Mouse (Mus musculus): ENCODE measurements around the gene Zbtb8a. TPM values are rescaled to one million over a fixed set of nuclear protein-coding genes. Genes with fewer than 3 reads are reported as not detected.
A peak's percentile ranks its signal among the peaks of the same experiment; 100 is the strongest.
"Not testable (repeated sequence)": the region's sequence is repeated elsewhere in the genome, so short reads cannot be mapped to it uniquely, and the experiment has no call there.

The Zbtb8a gene
- polyA plus RNA-seq, 1 experiment from 2014 or later, result 6.6 TPM

DNA sequence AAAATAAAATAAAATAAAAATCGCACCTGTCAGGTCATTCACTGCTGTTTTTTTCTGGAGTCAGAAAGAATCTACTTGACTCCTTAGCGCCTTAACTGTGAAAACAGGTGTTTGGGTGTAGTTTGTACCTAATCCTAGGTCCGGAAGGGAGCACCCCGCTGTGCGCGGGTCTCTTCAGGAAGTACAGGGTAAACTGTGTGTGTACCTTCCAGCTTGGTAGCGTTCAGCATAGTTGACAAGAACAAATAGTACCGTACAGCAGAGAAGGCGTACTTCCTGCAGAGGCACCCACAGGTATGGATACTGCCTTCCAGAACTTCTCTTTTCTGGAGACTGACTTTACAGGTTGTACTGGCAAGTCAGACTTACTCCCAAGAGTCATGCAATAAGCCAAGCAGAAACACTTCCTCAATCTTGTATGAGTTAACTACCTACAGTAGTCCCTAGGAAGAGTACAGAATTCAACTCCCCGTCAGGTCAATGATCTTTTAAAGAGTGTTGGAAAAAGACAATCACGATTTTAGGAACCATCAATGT lies 3.6 kb downstream of the Zbtb8a start:
- H3K4me3 ChIP-seq, result no peak overlapping the region
- peaks cover 17% of the 10 kb centered on the region for H3K4me1 ChIP-seq
- H3K27ac ChIP-seq (replicated peaks), result no peak overlapping the region
- H3K27me3 ChIP-seq (replicated peaks; ENCODE audit: low read depth, poor library complexity, severe bottlenecking), result peaks cover 58% of the 10 kb centered on the region
- no peaks in the 10 kb centered on the region for H3K9me3 ChIP-seq
- H3K36me3 ChIP-seq (replicated peaks), result no peaks in the 10 kb centered on the region
- no peak for DNase-seq (ENCODE audit: low spot score)
- WGBS, result 39% methylated on average over 11 of the region's 11 CpGs

DNA sequence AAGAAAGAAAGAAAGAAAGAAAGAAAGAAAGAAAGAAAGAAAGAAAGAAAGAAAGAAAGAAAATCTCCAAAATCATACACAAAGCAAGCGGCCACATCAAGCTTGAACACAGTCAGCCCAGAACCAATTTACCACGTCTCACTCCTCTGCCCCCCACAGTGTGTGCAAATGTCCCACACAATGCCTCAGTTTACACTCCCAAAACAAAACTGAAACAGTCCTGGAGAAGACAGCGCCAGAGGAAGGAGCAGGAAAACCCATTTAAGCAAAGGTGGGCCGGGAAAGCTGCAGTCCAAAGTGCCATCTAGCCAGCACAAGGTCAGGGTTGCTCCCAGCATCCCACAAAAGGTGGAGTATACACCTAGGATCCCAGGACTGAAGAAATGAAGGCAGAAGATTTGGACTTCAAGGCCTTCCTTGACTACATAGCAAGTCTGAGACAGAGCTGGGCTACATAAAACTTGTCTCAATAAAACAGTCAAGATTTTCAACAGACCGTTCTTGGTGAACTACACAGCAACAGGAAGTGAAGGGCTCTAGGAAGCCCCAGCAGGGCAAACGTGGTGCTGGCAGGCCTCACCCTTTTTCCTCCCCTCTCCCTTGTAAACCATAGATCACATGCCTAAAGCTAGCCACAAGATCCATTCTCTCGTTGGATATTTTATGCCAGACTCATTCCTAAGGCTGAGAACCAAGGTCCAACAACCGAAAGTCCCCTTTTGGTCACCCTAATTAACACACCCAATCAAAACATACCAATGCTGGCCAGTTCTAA lies 4.5 kb downstream of the Zbtb8a start:
- Histone ChIP-seq H3K9me3 (no peaks in the 10 kb centered on the region), H3K27ac (replicated peaks) (no peak overlapping the region), H3K36me3 (replicated peaks) (no peaks in the 10 kb centered on the region), H3K27me3 (replicated peaks; ENCODE audit: low read depth, poor library complexity, severe bottlenecking) (peaks cover 49% of the 10 kb centered on the region), H3K4me1 (peaks cover 17% of the 10 kb centered on the region), H3K4me3 (no peak overlapping the region)
- DNase-seq (ENCODE audit: low spot score), result no peak
- WGBS, result 43% methylated on average over 8 of the region's 8 CpGs

DNA sequence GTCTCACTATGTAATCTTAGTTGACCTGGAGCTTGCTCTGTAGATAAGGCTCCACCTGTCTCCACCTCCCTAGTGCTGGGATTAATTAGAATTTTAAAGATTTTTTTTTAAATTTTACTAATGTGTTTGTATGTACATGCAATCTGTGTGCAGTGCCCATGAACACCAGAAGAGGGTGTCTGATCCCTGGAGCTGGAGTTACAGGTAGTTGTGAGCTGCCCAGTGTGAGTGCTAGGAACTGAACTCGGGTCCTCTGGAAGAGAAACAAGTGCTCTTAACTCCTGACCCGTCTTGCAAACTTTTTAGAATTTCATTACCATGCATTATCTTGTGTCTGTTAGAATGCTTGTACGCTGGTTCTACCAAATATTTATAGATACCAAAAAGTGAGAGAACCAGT lies 6.5 kb downstream of the Zbtb8a start:
- Histone ChIP-seq H3K4me3 (no peak overlapping the region), H3K27me3 (replicated peaks; ENCODE audit: low read depth, poor library complexity, severe bottlenecking) (peaks cover 29% of the 10 kb centered on the region), H3K36me3 (replicated peaks) (no peaks in the 10 kb centered on the region), H3K27ac (replicated peaks) (no peak overlapping the region), H3K9me3 (no peaks in the 10 kb centered on the region), H3K4me1 (peaks cover 6% of the 10 kb centered on the region; the same call in 1 of the 2 replicates)
- WGBS, result 91% methylated on average over 3 of the region's 3 CpGs
- DNase-seq (ENCODE audit: low spot score), result no peak

DNA sequence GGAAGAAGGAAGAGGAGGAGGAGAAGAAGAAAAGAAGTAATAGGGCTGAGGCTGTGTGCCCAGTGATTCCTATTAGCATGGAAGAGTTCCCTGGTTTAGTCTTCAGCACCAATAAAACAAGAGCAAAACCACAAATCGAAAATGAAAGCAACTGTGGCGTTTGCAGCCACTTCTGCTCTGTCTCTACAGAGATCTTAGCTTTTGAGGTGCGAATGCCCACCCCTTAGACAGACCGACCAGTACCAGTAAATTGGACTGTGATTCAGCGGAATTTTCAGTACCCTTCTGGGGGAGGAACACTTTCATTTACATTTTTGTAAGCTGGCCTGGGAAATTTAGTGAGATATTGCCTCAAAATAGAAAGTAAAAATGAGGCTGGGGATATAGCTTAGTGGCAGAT lies 12.7 kb downstream of the Zbtb8a start:
- no peaks in the 10 kb centered on the region for H3K9me3 ChIP-seq
- no peak overlapping the region for H3K27ac ChIP-seq (replicated peaks)
- no peak overlapping the region for H3K4me3 ChIP-seq
- H3K27me3 ChIP-seq (replicated peaks; ENCODE audit: low read depth, poor library complexity, severe bottlenecking), result no peaks in the 10 kb centered on the region
- DNase-seq (ENCODE audit: low spot score), result no peak
- H3K36me3 ChIP-seq (replicated peaks), result 0 out of 2 replicates have a peak, but pooled peaks cover 2% of the 10 kb centered on the region
- no peaks in the 10 kb centered on the region for H3K4me1 ChIP-seq
- WGBS, result 91% methylated on average over 5 of the region's 5 CpGs

DNA sequence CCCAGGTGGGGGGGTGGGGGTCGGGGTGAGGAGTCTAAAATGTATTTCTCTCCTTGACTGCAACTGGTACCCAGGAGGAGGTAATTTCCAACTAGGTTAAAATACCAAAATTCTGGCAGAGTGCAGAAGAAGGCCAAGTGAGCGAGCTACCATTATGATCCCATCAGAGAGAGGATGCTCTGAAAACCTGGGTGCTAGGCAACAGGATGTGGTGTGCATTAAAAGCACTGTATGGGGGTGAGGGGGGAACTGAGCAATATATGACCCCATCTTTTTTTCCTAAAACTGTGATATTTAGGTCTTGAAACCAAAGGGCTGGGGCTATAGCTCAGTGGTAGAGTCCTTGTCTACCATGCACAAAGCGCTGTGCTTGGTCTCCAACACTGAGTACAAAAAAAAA lies 13.5 kb downstream of the Zbtb8a start:
- Histone ChIP-seq H3K9me3 (no peaks in the 10 kb centered on the region), H3K27me3 (replicated peaks; ENCODE audit: low read depth, poor library complexity, severe bottlenecking) (no peaks in the 10 kb centered on the region), H3K4me1 (no peaks in the 10 kb centered on the region), H3K36me3 (replicated peaks) (peaks cover 10% of the 10 kb centered on the region; the same call in 1 of the 2 replicates), H3K4me3 (no peak overlapping the region), H3K27ac (replicated peaks) (no peak overlapping the region)
- WGBS, result 83% methylated on average over 3 of the region's 3 CpGs
- no peak for DNase-seq (ENCODE audit: low spot score)

DNA sequence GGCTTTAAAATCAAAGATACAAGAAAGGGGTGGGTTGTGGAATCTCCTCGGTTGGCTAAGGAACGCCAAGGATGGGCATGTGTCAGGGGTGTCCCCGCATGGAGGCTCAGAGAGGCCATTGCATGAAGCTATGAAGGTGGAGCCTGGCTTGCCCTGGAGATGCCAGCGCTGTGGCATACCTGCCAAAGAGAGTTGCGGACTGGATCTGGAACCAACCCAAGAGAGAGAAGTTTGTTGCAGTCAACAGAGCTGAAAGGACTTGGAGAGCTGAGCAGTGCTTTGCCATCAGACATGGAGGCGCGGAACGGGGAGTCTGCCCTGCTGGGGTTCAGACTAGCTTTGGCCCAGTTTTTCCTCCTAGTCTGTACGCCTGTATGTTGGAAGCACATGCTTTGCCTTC lies 14.5 kb downstream of the Zbtb8a start:
- no peak for DNase-seq (ENCODE audit: low spot score)
- no peaks in the 10 kb centered on the region for H3K27me3 ChIP-seq (replicated peaks; ENCODE audit: low read depth, poor library complexity, severe bottlenecking)
- 94% methylated on average over 9 of the region's 9 CpGs for WGBS
- no peak overlapping the region for H3K4me3 ChIP-seq
- no peak overlapping the region for H3K27ac ChIP-seq (replicated peaks)
- H3K36me3 ChIP-seq (replicated peaks), result peaks cover 11% of the 10 kb centered on the region; the same call in 1 of the 2 replicates
- no peaks in the 10 kb centered on the region for H3K9me3 ChIP-seq
- no peaks in the 10 kb centered on the region for H3K4me1 ChIP-seq

DNA sequence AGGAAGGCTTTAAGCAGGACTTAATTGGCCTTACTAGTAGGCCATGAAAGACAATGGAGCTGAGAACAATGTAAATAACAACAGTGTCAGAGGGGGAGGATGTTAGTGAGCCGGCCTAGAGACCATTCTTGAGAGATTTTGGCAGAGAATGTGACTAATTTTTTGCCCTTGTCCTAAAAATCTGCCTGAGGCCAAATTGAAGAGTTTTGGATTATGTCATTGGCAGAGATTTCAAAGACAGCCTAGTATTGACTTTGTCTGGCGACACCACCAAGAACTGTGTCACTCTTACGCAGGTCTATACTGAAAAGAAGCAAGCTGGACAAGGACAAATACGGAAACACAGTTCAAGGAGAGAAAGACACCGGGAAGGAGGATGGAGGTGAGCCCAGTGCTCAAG lies 15.1 kb downstream of the Zbtb8a start:
- 76% methylated on average over 5 of the region's 5 CpGs for WGBS
- Histone ChIP-seq H3K27ac (replicated peaks) (no peak overlapping the region), H3K27me3 (replicated peaks; ENCODE audit: low read depth, poor library complexity, severe bottlenecking) (no peaks in the 10 kb centered on the region), H3K4me3 (no peak overlapping the region), H3K9me3 (no peaks in the 10 kb centered on the region), H3K4me1 (no peaks in the 10 kb centered on the region), H3K36me3 (replicated peaks) (peaks cover 16% of the 10 kb centered on the region; the same call in 1 of the 2 replicates)
- DNase-seq (ENCODE audit: low spot score), result no peak

DNA sequence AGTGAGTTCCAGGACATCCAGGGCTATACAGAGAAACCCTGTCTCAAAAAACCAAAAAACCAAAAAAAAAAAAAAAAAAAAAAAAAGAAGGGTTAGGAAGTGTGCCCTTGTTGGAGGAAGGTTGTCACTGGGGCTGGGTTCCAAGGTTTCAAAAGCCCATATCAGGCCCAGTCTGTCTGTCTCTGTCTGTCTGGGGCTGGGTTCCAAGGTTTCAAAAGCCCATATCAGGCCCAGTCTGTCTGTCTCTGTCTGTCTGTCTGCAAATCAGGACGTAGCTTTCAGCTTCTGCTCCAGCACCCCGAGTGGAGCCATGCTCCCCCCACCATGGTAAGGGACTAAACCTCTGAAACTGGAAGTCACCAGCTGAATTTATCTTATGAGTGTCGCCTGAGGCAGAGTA lies 15.7 kb downstream of the Zbtb8a start:
- not testable (repeated sequence) for H3K27ac ChIP-seq (replicated peaks); H3K4me3 ChIP-seq; H3K9me3 ChIP-seq; DNase-seq (ENCODE audit: low spot score); H3K27me3 ChIP-seq (replicated peaks; ENCODE audit: low read depth, poor library complexity, severe bottlenecking); H3K4me1 ChIP-seq
- 79% methylated on average over 3 of the region's 3 CpGs for WGBS
- peaks cover 21% of the 10 kb centered on the region for H3K36me3 ChIP-seq (replicated peaks)

DNA sequence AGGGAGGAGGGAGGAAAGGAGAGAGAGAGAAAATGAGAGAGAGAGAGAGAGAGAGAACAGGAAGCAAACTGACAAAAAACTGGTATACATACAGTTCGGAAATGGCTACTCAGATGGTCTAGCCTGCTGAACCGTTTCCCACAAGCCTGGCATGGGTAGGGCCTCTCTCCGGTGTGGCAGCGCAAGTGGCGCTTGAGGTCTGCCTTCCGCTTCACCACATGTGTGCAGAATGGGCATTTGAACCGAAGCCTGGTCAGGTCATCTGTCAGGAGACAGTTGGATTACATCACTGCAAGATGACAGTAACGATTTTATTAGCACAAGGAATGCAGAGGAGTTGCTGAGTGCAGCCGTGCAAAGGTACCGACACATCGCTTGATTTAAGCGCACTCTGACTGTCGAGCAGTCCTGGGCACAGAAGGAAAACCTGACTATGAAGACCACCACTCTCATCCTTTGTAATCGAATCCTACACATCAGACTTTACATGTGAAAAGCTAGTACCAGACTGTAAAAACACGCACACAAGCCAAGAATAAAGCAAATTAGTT lies 20.2 kb downstream of the Zbtb8a start:
- WGBS, result 93% methylated on average over 15 of the region's 15 CpGs
- peaks cover 37% of the 10 kb centered on the region for H3K36me3 ChIP-seq (replicated peaks)

DNA sequence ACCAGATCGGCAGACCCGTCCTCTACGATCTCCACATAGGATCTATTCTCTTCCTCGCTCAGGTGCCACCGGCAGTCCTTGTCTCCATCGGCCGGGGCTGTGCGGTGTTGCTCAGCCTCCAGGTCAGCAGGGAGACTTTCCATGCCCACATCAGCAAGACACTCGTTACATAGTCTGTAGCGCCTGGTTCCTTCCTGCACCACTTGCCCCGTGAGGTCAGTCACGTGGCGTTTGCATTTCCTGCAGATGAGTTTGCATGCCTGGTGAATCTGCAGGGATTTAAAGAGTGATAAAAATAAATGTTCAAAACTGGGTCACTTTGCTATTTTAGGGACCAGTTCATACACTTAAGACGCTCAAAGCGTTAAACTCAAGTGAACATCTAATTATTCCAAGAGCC lies 23.7 kb downstream of the Zbtb8a start:
- Histone ChIP-seq H3K4me3 (no peak overlapping the region), H3K27me3 (replicated peaks; ENCODE audit: low read depth, poor library complexity, severe bottlenecking) (no peaks in the 10 kb centered on the region), H3K36me3 (replicated peaks) (peaks cover 26% of the 10 kb centered on the region), H3K9me3 (no peaks in the 10 kb centered on the region), H3K4me1 (no peaks in the 10 kb centered on the region), H3K27ac (replicated peaks) (no peak overlapping the region)
- WGBS, result 86% methylated on average over 15 of the region's 15 CpGs
- DNase-seq (ENCODE audit: low spot score), result no peak

More for the DNA sequence above, 20.2 kb downstream of the Zbtb8a start:
- H3K27ac ChIP-seq (replicated peaks), result no peak overlapping the region
- DNase-seq (ENCODE audit: low spot score), result no peak
- no peaks in the 10 kb centered on the region for H3K4me1 ChIP-seq
- no peak overlapping the region for H3K4me3 ChIP-seq
- H3K9me3 ChIP-seq, result no peaks in the 10 kb centered on the region
- no peaks in the 10 kb centered on the region for H3K27me3 ChIP-seq (replicated peaks; ENCODE audit: low read depth, poor library complexity, severe bottlenecking)

DNA sequence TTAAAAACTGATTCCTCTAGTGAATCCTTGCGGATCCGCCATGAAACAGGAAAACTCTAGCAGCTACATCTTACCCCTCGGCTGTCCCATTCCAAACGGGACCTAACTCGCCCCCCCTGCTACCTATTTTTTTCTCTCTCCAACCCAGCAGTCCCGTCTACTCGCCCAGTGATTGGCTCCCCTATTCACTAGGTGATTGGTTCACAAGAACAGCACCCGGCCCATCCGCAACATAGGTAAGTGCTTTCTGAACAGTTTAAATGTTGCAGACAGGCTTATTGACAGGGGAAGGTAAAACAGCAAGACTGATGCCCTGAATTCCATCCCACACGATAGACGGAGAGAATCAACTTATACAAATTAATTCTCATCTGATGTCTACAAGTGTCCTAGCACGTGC lies 24.7 kb downstream of the Zbtb8a start:
- no peak overlapping the region for H3K4me3 ChIP-seq
- H3K36me3 ChIP-seq (replicated peaks), result peaks cover 28% of the 10 kb centered on the region
- WGBS, result 89% methylated on average over 12 of the region's 12 CpGs
- no peak overlapping the region for H3K27ac ChIP-seq (replicated peaks)
- no peak for DNase-seq (ENCODE audit: low spot score)
- no peaks in the 10 kb centered on the region for H3K27me3 ChIP-seq (replicated peaks; ENCODE audit: low read depth, poor library complexity, severe bottlenecking)
- H3K9me3 ChIP-seq, result no peaks in the 10 kb centered on the region
- no peaks in the 10 kb centered on the region for H3K4me1 ChIP-seq

DNA sequence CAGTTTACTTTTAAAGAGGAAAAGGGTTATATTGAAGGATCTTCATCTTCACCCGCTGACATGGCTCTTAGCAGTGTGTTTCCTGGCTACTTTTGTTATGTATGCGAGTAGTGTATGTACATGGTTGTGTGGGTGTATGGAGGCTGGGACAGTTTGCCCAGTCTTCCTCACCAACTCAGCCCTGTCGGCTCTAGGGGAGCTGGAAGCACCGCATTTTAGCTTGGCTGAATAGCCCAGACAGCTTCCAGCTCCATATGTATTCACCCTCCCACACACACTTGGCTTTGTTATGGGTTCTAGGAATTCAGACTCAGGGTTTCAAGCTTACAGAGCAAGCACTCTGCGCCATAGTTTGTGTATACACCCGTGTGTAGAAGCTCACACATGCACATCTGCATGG lies 26.8 kb downstream of the Zbtb8a start:
- WGBS, result 79% methylated on average over 6 of the region's 6 CpGs
- Histone ChIP-seq H3K9me3 (no peaks in the 10 kb centered on the region), H3K4me1 (no peaks in the 10 kb centered on the region), H3K36me3 (replicated peaks) (peaks cover 30% of the 10 kb centered on the region), H3K27me3 (replicated peaks; ENCODE audit: low read depth, poor library complexity, severe bottlenecking) (no peaks in the 10 kb centered on the region), H3K4me3 (no peak overlapping the region), H3K27ac (replicated peaks) (no peak overlapping the region)
- no peak for DNase-seq (ENCODE audit: low spot score)

DNA sequence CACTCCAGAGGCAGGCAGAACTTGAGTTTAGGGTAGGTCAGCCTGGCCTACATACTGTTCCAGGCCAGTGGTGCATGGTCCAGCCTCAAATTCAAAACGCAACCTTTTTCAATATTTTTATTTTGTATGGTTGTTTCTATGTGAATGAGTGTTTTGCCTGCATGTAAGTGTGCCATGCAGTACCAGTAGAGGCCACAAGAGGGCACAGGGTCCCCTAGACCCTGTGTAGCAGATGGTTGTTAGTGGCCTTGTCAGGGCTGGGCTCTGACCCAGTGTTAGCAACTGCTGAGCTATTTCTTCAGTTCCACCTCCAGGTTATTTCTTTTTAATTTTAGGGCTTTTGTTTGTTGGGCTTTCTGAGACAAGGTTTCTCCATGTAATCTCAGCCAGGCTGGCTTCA lies 27.3 kb downstream of the Zbtb8a start:
- 5% methylated on average over 1 of the region's 1 CpGs for WGBS
- H3K27ac ChIP-seq (replicated peaks), result no peak overlapping the region
- H3K27me3 ChIP-seq (replicated peaks; ENCODE audit: low read depth, poor library complexity, severe bottlenecking), result no peaks in the 10 kb centered on the region
- H3K4me1 ChIP-seq, result no peaks in the 10 kb centered on the region
- no peak overlapping the region for H3K4me3 ChIP-seq
- DNase-seq (ENCODE audit: low spot score), result peak; percentile 82
- no peaks in the 10 kb centered on the region for H3K9me3 ChIP-seq
- H3K36me3 ChIP-seq (replicated peaks), result peaks cover 30% of the 10 kb centered on the region

All from embryonic facial prominence, embryonic 10.5 days (tissue).